Mouse (Mus musculus): ENCODE measurements at regions not wholly inside any gene's neighbourhood (a gene's known extent, or its start where the extent isn't known, plus 50 kb on each side); places are given as distances from the start of the nearest gene placed in this dataset.
A peak's percentile ranks its signal among the peaks of the same experiment; 100 is the strongest.

GRCm38 (mm10) chr14:102491205-102491604 is 491.2 kb downstream of the Kctd12 start:
- DNase-seq (ENCODE audit: extremely low spot score in 1 of 2, low spot score in 1 of 2) = no peak

GRCm38 (mm10) chr14:102477162-102477561 is 505.3 kb downstream of the Kctd12 start:
- DNase-seq (ENCODE audit: extremely low spot score in 1 of 2, low spot score in 1 of 2) = no peak

- DNase-seq (ENCODE audit: extremely low spot score in 1 of 2, low spot score in 1 of 2) = no peak
Observed at GRCm38 (mm10) chr14:102469326-102469725, 513.1 kb downstream of the Kctd12 start.

- DNase-seq (ENCODE audit: extremely low spot score in 1 of 2, low spot score in 1 of 2) = no peak
Observed at GRCm38 (mm10) chr14:102461001-102461400, 521.4 kb downstream of the Kctd12 start.

GRCm38 (mm10) chr14:102439738-102440137 is 542.7 kb downstream of the Kctd12 start:
- DNase-seq (ENCODE audit: extremely low spot score in 1 of 2, low spot score in 1 of 2) = no peak

- DNase-seq (ENCODE audit: extremely low spot score in 1 of 2, low spot score in 1 of 2) = no peak
Observed at GRCm38 (mm10) chr14:102403397-102404115, 578.9 kb downstream of the Kctd12 start.

GRCm38 (mm10) chr14:102402061-102402689 is 580.3 kb downstream of the Kctd12 start:
- no peak for DNase-seq (ENCODE audit: extremely low spot score in 1 of 2, low spot score in 1 of 2)

GRCm38 (mm10) chr14:102396036-102396734 is 586.3 kb downstream of the Kctd12 start:
- no peak for DNase-seq (ENCODE audit: extremely low spot score in 1 of 2, low spot score in 1 of 2)

GRCm38 (mm10) chr14:102392351-102392750 is 590.1 kb downstream of the Kctd12 start:
- no peak for DNase-seq (ENCODE audit: extremely low spot score in 1 of 2, low spot score in 1 of 2)

- DNase-seq (ENCODE audit: extremely low spot score in 1 of 2, low spot score in 1 of 2) = peak; percentile 5 to 10
Observed at GRCm38 (mm10) chr14:102372994-102373567, 609.4 kb downstream of the Kctd12 start.

GRCm38 (mm10) chr14:102361589-102361988 is 620.8 kb downstream of the Kctd12 start:
- no peak for DNase-seq (ENCODE audit: extremely low spot score in 1 of 2, low spot score in 1 of 2)

- DNase-seq (ENCODE audit: extremely low spot score in 1 of 2, low spot score in 1 of 2) = no peak
Observed at GRCm38 (mm10) chr14:102329409-102329808, 599.7 kb downstream of the Lmo7 start.

- no peak for DNase-seq (ENCODE audit: extremely low spot score in 1 of 2, low spot score in 1 of 2)
Observed at GRCm38 (mm10) chr14:102306332-102306731, 576.6 kb downstream of the Lmo7 start.

GRCm38 (mm10) chr14:102302826-102303225 is 573.1 kb downstream of the Lmo7 start:
- no peak for DNase-seq (ENCODE audit: extremely low spot score in 1 of 2, low spot score in 1 of 2)

- DNase-seq (ENCODE audit: extremely low spot score in 1 of 2, low spot score in 1 of 2) = no peak
Observed at GRCm38 (mm10) chr14:102300251-102300650, 570.5 kb downstream of the Lmo7 start.

- DNase-seq (ENCODE audit: extremely low spot score in 1 of 2, low spot score in 1 of 2) = no peak
Observed at GRCm38 (mm10) chr14:102291361-102291760, 561.6 kb downstream of the Lmo7 start.

GRCm38 (mm10) chr14:102250076-102250475 is 520.3 kb downstream of the Lmo7 start:
- no peak for DNase-seq (ENCODE audit: extremely low spot score in 1 of 2, low spot score in 1 of 2)

GRCm38 (mm10) chr14:102248581-102248980 is 518.8 kb downstream of the Lmo7 start:
- DNase-seq (ENCODE audit: extremely low spot score in 1 of 2, low spot score in 1 of 2) = no peak

GRCm38 (mm10) chr14:102248023-102248422 is 518.3 kb downstream of the Lmo7 start:
- no peak for DNase-seq (ENCODE audit: extremely low spot score in 1 of 2, low spot score in 1 of 2)

GRCm38 (mm10) chr14:102243806-102244536 is 514.2 kb downstream of the Lmo7 start:
- DNase-seq (ENCODE audit: extremely low spot score in 1 of 2, low spot score in 1 of 2) = no peak

All from frontal cortex, adult 2 months (tissue).